Mouse (Mus musculus) olfactory bulb, adult 2 months (tissue): Measurements from ENCODE around the gene Mrpl57. TPM values are rescaled to one million over a fixed set of nuclear protein-coding genes. Genes with fewer than 3 reads are reported as not detected.
"Not testable (repeated sequence)": the region's sequence is repeated elsewhere in the genome, so short reads cannot be mapped to it uniquely, and the experiment has no call there.

Source experiments
- H3K27ac ChIP-seq: fragments of 200-500 bp; 2 replicates; pipeline ENCODE4 v1.5.1; 2012; ENCODE audit warnings: low read depth, low read length; ENCODE audit not compliant: insufficient read depth
- H3K4me1 ChIP-seq: fragments of 200-500 bp; 2 replicates; pipeline ENCODE4 v1.6.1; 2012; ENCODE audit warnings: low read length; ENCODE audit not compliant: control insufficient read depth, insufficient read depth
- H3K4me3 ChIP-seq: fragments of 200-500 bp; 2 replicates; pipeline ENCODE4 v1.5.1; 2012; ENCODE audit warnings: mild to moderate bottlenecking, low read depth, low read length, moderate library complexity; ENCODE audit not compliant: insufficient read depth
- CTCF ChIP-seq: fragments of 200-500 bp; IDR thresholded peaks from 2 replicates; pipeline ENCODE4 v1.5.1; 2012; ENCODE audit warnings: low read depth, mild to moderate bottlenecking, low read length, moderate library complexity; ENCODE audit not compliant: insufficient read depth
- POLR2A ChIP-seq: fragments of 200-500 bp; IDR thresholded peaks from 2 replicates; pipeline ENCODE4 v1.6.1; 2012; ENCODE audit warnings: mild to moderate bottlenecking, low read depth, low read length, moderate library complexity; ENCODE audit not compliant: insufficient read depth
- WGBS: fragments of 180-500 bp; shearing (Covaris S2); methylation state at CpG from one replicate; pipeline ENCODE4 v1.1.7; 2018; 5-methylcytosine and 5-hydroxymethylcytosine counted together
- polyA plus RNA-seq: library from polyadenylated mRNA; stranded (reverse); fragments of >200 nt; gene quantifications from 2 replicates; pipeline ENCODE4 v1.2.4, GENCODE M21; 2012; ENCODE audit warnings: low replicate concordance; ENCODE audit not compliant: missing spikeins, insufficient read depth, insufficient read length

The Mrpl57 gene
- polyA plus RNA-seq, 1 experiment: not detected

- Histone ChIP-seq H3K27ac (no peak overlapping the region), H3K4me3 (no peak overlapping the region), H3K4me1 (no peaks in the 10 kb centered on the region)
- 49% methylated on average over 2 of the region's 2 CpGs for WGBS
- TF ChIP-seq POLR2A: no peak
- TF ChIP-seq CTCF: no peak
Observed at GRCm38 (mm10) chr14:57852961-57853360, 26.9 kb downstream of the Mrpl57 start.

- H3K27ac ChIP-seq, H3K4me3 ChIP-seq, H3K4me1 ChIP-seq: not testable (repeated sequence)
Observed at GRCm38 (mm10) chr14:57856037-57856436, 30.0 kb downstream of the Mrpl57 start.

GRCm38 (mm10) chr14:57858601-57859000, 32.6 kb downstream of the Mrpl57 start:
- TF ChIP-seq POLR2A (no peak), CTCF (no peak)

GRCm38 (mm10) chr14:57859520-57859919, 33.5 kb downstream of the Mrpl57 start:
- Histone ChIP-seq H3K27ac (no peak overlapping the region), H3K4me3 (no peak overlapping the region), H3K4me1 (no peaks in the 10 kb centered on the region)
- no peak for TF ChIP-seq POLR2A
- TF ChIP-seq CTCF: no peak

More at GRCm38 (mm10) chr14:57858601-57859000, 32.6 kb downstream of the Mrpl57 start:
- 93% methylated on average over 2 of the region's 2 CpGs for WGBS
- H3K4me3 ChIP-seq: no peak overlapping the region
- no peak overlapping the region for H3K27ac ChIP-seq
- no peaks in the 10 kb centered on the region for H3K4me1 ChIP-seq

GRCm38 (mm10) chr14:57861987-57862412, 36.0 kb downstream of the Mrpl57 start:
- Histone ChIP-seq H3K4me3 (no peak overlapping the region), H3K27ac (no peak overlapping the region), H3K4me1 (no peaks in the 10 kb centered on the region)
- TF ChIP-seq POLR2A (no peak), CTCF (no peak)
- 85% methylated on average over 4 of the region's 4 CpGs for WGBS

GRCm38 (mm10) chr14:57863129-57863528, 37.1 kb downstream of the Mrpl57 start:
- Histone ChIP-seq H3K4me3 (no peak overlapping the region), H3K4me1 (no peaks in the 10 kb centered on the region), H3K27ac (no peak overlapping the region)
- WGBS: 66% methylated on average over 2 of the region's 2 CpGs
- no peak for TF ChIP-seq POLR2A
- TF ChIP-seq CTCF: no peak

GRCm38 (mm10) chr14:57865256-57865655, 39.2 kb downstream of the Mrpl57 start:
- Histone ChIP-seq H3K27ac (no peak overlapping the region), H3K4me1 (no peaks in the 10 kb centered on the region), H3K4me3 (no peak overlapping the region)
- TF ChIP-seq CTCF (no peak), POLR2A (no peak)
- WGBS: 78% methylated on average over 3 of the region's 3 CpGs

GRCm38 (mm10) chr14:57866676-57867276, 40.7 kb downstream of the Mrpl57 start:
- H3K4me3 ChIP-seq: no peak overlapping the region
- 79% methylated on average over 3 of the region's 3 CpGs for WGBS
- H3K27ac ChIP-seq: no peak overlapping the region
- H3K4me1 ChIP-seq: no peaks in the 10 kb centered on the region
- TF ChIP-seq CTCF (no peak), POLR2A (no peak)

- TF ChIP-seq POLR2A: no peak
- TF ChIP-seq CTCF: no peak
- no peak overlapping the region for H3K4me3 ChIP-seq
- 85% methylated on average over 9 of the region's 9 CpGs for WGBS
- H3K27ac ChIP-seq: no peak overlapping the region
- H3K4me1 ChIP-seq: peaks cover 4% of the 10 kb centered on the region
Observed at GRCm38 (mm10) chr14:57877921-57878320, 51.9 kb downstream of the Mrpl57 start.

Other genes with a start within 250 kb of the Mrpl57 start
- gene Xpo4, start 160.8 kb upstream of the Mrpl57 start, polyA plus RNA-seq: not detected in 2 replicates
- not detected in 2 replicates for gene Gm49361, start 80.1 kb upstream of the Mrpl57 start, polyA plus RNA-seq
- not detected in 2 replicates for gene Lats2, start 67.8 kb upstream of the Mrpl57 start, polyA plus RNA-seq
- gene Sap18, start 28.1 kb upstream of the Mrpl57 start, polyA plus RNA-seq: not detected in 2 replicates
- not detected in 2 replicates for gene Ska3, start within 50 bp of the Mrpl57 start, polyA plus RNA-seq
- gene Zdhhc20, start 64.0 kb downstream of the Mrpl57 start, polyA plus RNA-seq: not detected in 2 replicates
- gene Micu2, start 173.0 kb downstream of the Mrpl57 start, polyA plus RNA-seq: not detected in 2 replicates
- not detected in 2 replicates for gene Fgf9, start 244.3 kb downstream of the Mrpl57 start, polyA plus RNA-seq